Mouse (Mus musculus) heart, embryonic 11.5 days (tissue): ENCODE measurements around the gene 1700020L24Rik. TPM values are rescaled to one million over a fixed set of nuclear protein-coding genes. Genes with fewer than 3 reads are reported as not detected.
A peak's percentile ranks its signal among the peaks of the same experiment; 100 is the strongest.

Experiments used
- ATAC-seq: fragments of 200-750 bp; cut with Nextera tagmentation; replicated peaks from 2 replicates; pipeline ENCODE4 v1.8.0; 2017; ENCODE audit warnings: moderate library complexity; ENCODE audit not compliant: insufficient number of reproducible peaks, low FRiP score, low TSS enrichment
- H3K27ac ChIP-seq: fragments of 300-500 bp; sonication (generic); 2 replicates; pipeline ENCODE4 v1.5.1; 2014; ENCODE audit warnings: mild to moderate bottlenecking, low read depth, low read length
- H3K27me3 ChIP-seq: fragments of 300-500 bp; sonication (generic); 2 replicates; pipeline ENCODE4 v1.6.1; 2014; ENCODE audit warnings: mild to moderate bottlenecking, low read length, mixed read lengths; ENCODE audit not compliant: control insufficient read depth, insufficient read depth
- H3K36me3 ChIP-seq: fragments of 300-500 bp; sonication (generic); 2 replicates; pipeline ENCODE4 v1.6.1; 2014; ENCODE audit warnings: mild to moderate bottlenecking, low read length, moderate library complexity, mixed read lengths; ENCODE audit not compliant: control insufficient read depth, insufficient read depth
- H3K4me1 ChIP-seq: fragments of 300-500 bp; sonication (generic); 2 replicates; pipeline ENCODE4 v1.6.1; 2014; ENCODE audit warnings: low read length; ENCODE audit not compliant: control insufficient read depth, insufficient read depth
- H3K4me2 ChIP-seq: fragments of 300-500 bp; sonication (generic); 2 replicates; pipeline ENCODE4 v1.6.1; 2014; ENCODE audit warnings: mild to moderate bottlenecking, moderate library complexity
- H3K4me3 ChIP-seq: fragments of 300-500 bp; sonication (generic); 2 replicates; pipeline ENCODE4 v1.5.1; 2014; ENCODE audit warnings: low read depth, low read length
- H3K9ac ChIP-seq: fragments of 300-500 bp; sonication (generic); 2 replicates; pipeline ENCODE4 v1.6.1; 2014; ENCODE audit warnings: mild to moderate bottlenecking, low read depth, low read length, moderate library complexity
- H3K9me3 ChIP-seq: fragments of 300-500 bp; sonication (generic); replicated peaks from 2 replicates; pipeline ENCODE4 v1.6.1; 2016; ENCODE audit warnings: low read length; ENCODE audit not compliant: control insufficient read depth
- WGBS: fragments of 180-500 bp; shearing (Covaris S2); extraction: QIAGEN DNeasy Blood & Tissue Kit; methylation state at CpG from one replicate; pipeline ENCODE4 v1.1.7; 2014; ENCODE audit not compliant: insufficient replicate concordance; 5-methylcytosine and 5-hydroxymethylcytosine counted together
- polyA plus RNA-seq: library from polyadenylated mRNA; unstranded; fragments of >200 nt; fragmentation: Nextera tagmentation; extraction: Ambion mirVana; gene quantifications from 2 replicates; pipeline ENCODE4 v1.2.1, GENCODE M21; 2014

1700020L24Rik gene
- polyA plus RNA-seq, 1 experiment from 2014 or later, result 2.3 TPM

GRCm38 (mm10) chr11:83454548-83454947, 17.1 kb downstream of the 1700020L24Rik start:
- Histone ChIP-seq H3K27me3 (no peaks in the 10 kb centered on the region; the same call in 1 of the 2 replicates), H3K9ac (no peak overlapping the region), H3K27ac (no peak overlapping the region), H3K4me3 (no peak overlapping the region), H3K4me1 (peaks cover 27% of the 10 kb centered on the region), H3K9me3 (no peaks in the 10 kb centered on the region), H3K36me3 (no peaks in the 10 kb centered on the region), H3K4me2 (0 out of 2 replicates have a peak overlapping the region, but pooled peaks have one; percentile 12)
- WGBS, result 8% methylated on average over 4 of the region's 4 CpGs
- peak; percentile 40; the same call in 1 of the 2 replicates for ATAC-seq

- peaks cover 24% of the 10 kb centered on the region for H3K4me1 ChIP-seq
- no peaks in the 10 kb centered on the region for H3K36me3 ChIP-seq
- H3K4me3 ChIP-seq, result no peak overlapping the region
- H3K27me3 ChIP-seq, result no peaks in the 10 kb centered on the region; the same call in 1 of the 2 replicates
- no peaks in the 10 kb centered on the region for H3K9me3 ChIP-seq
- H3K27ac ChIP-seq, result no peak overlapping the region
- no peak overlapping the region for H3K4me2 ChIP-seq
- no peak for ATAC-seq
- no peak overlapping the region for H3K9ac ChIP-seq
- 71% methylated on average over 3 of the region's 3 CpGs for WGBS
Measured at GRCm38 (mm10) chr11:83455608-83456007, 18.1 kb downstream of the 1700020L24Rik start.

- Histone ChIP-seq H3K4me2 (no peak overlapping the region), H3K27me3 (peaks cover 7% of the 10 kb centered on the region), H3K9ac (no peak overlapping the region), H3K4me1 (peaks cover 27% of the 10 kb centered on the region), H3K27ac (no peak overlapping the region), H3K9me3 (no peaks in the 10 kb centered on the region), H3K4me3 (no peak overlapping the region), H3K36me3 (no peaks in the 10 kb centered on the region)
- ATAC-seq, result no peak
- 33% methylated on average over 7 of the region's 7 CpGs for WGBS
Measured at GRCm38 (mm10) chr11:83457257-83457656, 19.8 kb downstream of the 1700020L24Rik start.

GRCm38 (mm10) chr11:83457912-83458601, 20.6 kb downstream of the 1700020L24Rik start:
- WGBS, result 56% methylated on average over 9 of the region's 9 CpGs
- Histone ChIP-seq H3K27me3 (peaks cover 7% of the 10 kb centered on the region), H3K4me3 (no peak overlapping the region), H3K9me3 (no peaks in the 10 kb centered on the region), H3K4me1 (peaks cover 30% of the 10 kb centered on the region), H3K9ac (no peak overlapping the region), H3K27ac (no peak overlapping the region), H3K36me3 (no peaks in the 10 kb centered on the region), H3K4me2 (no peak overlapping the region)
- no peak for ATAC-seq

- Histone ChIP-seq H3K9ac (no peak overlapping the region), H3K36me3 (no peaks in the 10 kb centered on the region), H3K4me2 (peak overlapping the region; percentile 86), H3K27ac (no peak overlapping the region), H3K9me3 (no peaks in the 10 kb centered on the region), H3K4me1 (peaks cover 20% of the 10 kb centered on the region), H3K27me3 (peaks cover 27% of the 10 kb centered on the region), H3K4me3 (peak overlapping the region; percentile 65)
- no peak for ATAC-seq
- WGBS, result 73% methylated on average over 10 of the region's 10 CpGs
Measured at GRCm38 (mm10) chr11:83461462-83462027, 24.1 kb downstream of the 1700020L24Rik start.

GRCm38 (mm10) chr11:83462711-83463244, 25.3 kb downstream of the 1700020L24Rik start, which contains the start of gene Mmp28:
Mmp28 (minus strand) TSS chr11:83463071.
- peak within 1 kb of the TSS; percentile 65 for H3K4me3 ChIP-seq
- H3K27ac ChIP-seq, result no peak within 1 kb of the TSS; the same call in 1 of the 2 replicates
- H3K4me1 ChIP-seq, result peaks cover 23% of the 10 kb centered on the region
- 0% methylated on average over 42 of the region's 42 CpGs for WGBS
- peaks cover 27% of the 10 kb centered on the region for H3K27me3 ChIP-seq
- peak within 1 kb of the TSS; percentile 77 for H3K9ac ChIP-seq
- ATAC-seq, result no peak
- H3K36me3 ChIP-seq, result no peaks in the 10 kb centered on the region
- no peaks in the 10 kb centered on the region for H3K9me3 ChIP-seq
- H3K4me2 ChIP-seq, result peak within 1 kb of the TSS; percentile 86

GRCm38 (mm10) chr11:83465976-83466375, 28.5 kb downstream of the 1700020L24Rik start:
- H3K4me2 ChIP-seq, result no peak overlapping the region
- no peak for ATAC-seq
- H3K27ac ChIP-seq, result no peak overlapping the region
- peaks cover 27% of the 10 kb centered on the region for H3K27me3 ChIP-seq
- H3K4me3 ChIP-seq, result no peak overlapping the region
- no peaks in the 10 kb centered on the region for H3K36me3 ChIP-seq
- no peaks in the 10 kb centered on the region for H3K9me3 ChIP-seq
- H3K9ac ChIP-seq, result no peak overlapping the region
- H3K4me1 ChIP-seq, result peaks cover 26% of the 10 kb centered on the region
- WGBS, result 41% methylated on average over 2 of the region's 2 CpGs

- H3K4me1 ChIP-seq, result peaks cover 25% of the 10 kb centered on the region
- peak overlapping the region; percentile 17; the same call in 1 of the 2 replicates for H3K4me2 ChIP-seq
Measured at GRCm38 (mm10) chr11:83467120-83467652, 29.7 kb downstream of the 1700020L24Rik start.

More at GRCm38 (mm10) chr11:83467120-83467652, 29.7 kb downstream of the 1700020L24Rik start:
- peaks cover 20% of the 10 kb centered on the region for H3K27me3 ChIP-seq
- H3K4me3 ChIP-seq, result no peak overlapping the region
- WGBS, result 23% methylated on average over 11 of the region's 11 CpGs
- no peak overlapping the region for H3K27ac ChIP-seq
- no peak overlapping the region for H3K9ac ChIP-seq
- ATAC-seq, result peak; percentile 68; the same call in 1 of the 2 replicates
- H3K9me3 ChIP-seq, result no peaks in the 10 kb centered on the region
- H3K36me3 ChIP-seq, result no peaks in the 10 kb centered on the region
